Mouse (Mus musculus): ENCODE results near the gene Rfc2. TPM values are rescaled to one million over a fixed set of nuclear protein-coding genes. Genes with fewer than 3 reads are reported as not detected.

Rfc2 gene
- polyA plus RNA-seq (2015; fragmentation: Nextera tagmentation; extraction: Ambion mirVana) = 292 and 299 TPM in 2 replicates

DNA sequence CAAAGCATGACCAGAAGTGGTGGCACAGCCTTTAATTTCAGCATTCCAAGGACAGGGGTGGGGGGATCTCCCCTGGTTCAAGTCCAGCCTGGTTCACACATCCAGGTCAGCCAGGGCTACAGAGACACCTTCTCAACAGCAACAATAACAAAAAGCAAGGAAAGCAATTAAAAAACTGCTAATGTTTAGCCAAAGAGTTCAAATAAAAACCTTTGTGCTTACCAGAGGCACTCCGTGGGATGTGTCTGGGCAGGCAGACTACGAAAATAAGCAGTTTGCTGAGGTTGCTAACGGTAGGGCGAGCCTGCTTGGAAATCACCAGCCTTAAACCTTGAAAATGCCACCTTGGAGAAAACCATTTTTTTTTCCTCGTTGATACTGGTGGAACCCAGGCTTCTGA is at the start of gene Rfc2:
TSS of gene Rfc2 (plus strand) at position 221 of the 400 bp plus-strand sequence.
- H3K4me1 ChIP-seq = peaks cover 13% of the 10 kb centered on the region
- no peaks in the 10 kb centered on the region for H3K27me3 ChIP-seq
- no peak for ATAC-seq (replicated peaks; ENCODE audit: low FRiP score)
- H3K27ac ChIP-seq = peak within 1 kb of the TSS; percentile 2
- H3K36me3 ChIP-seq = no peaks in the 10 kb centered on the region
- H3K9ac ChIP-seq = 0 out of 2 replicates have a peak within 1 kb of the TSS, but pooled peaks have one; percentile 2
- WGBS = 57% methylated on average over 5 of the region's 5 CpGs
- H3K4me3 ChIP-seq (replicated peaks) = 0 out of 2 replicates have a peak within 1 kb of the TSS, but pooled peaks have one; percentile 78
- H3K9me3 ChIP-seq (replicated peaks) = no peaks in the 10 kb centered on the region
- no peak within 1 kb of the TSS for H3K4me2 ChIP-seq

DNA sequence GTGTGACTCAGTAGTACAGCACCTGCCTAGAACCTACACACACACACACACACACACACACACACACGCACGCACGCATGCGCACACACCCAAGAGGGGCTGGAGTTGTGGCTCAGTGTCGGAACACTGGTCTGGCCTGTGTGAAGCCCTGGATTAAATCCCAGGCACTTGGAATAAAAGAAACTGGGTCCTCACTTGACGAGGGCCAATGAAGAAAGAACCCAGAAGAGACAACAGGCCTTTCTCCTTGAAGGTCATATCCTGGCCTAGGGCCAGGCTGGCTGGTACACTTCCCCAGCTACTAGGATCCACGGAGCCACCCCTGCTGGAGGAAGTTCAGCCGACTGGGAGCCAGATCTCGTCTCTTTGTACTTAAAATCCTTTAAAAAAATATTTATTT is 49.6 kb upstream of the Rfc2 start:
- Histone ChIP-seq H3K27me3 (no peaks in the 10 kb centered on the region), H3K4me1 (0 out of 2 replicates have a peak, but pooled peaks cover 3% of the 10 kb centered on the region), H3K36me3 (peaks cover 45% of the 10 kb centered on the region), H3K4me3 (replicated peaks) (no peak overlapping the region), H3K4me2 (no peak overlapping the region), H3K9me3 (replicated peaks) (no peaks in the 10 kb centered on the region), H3K9ac (no peak overlapping the region), H3K27ac (no peak overlapping the region)
- ATAC-seq (replicated peaks; ENCODE audit: low FRiP score) = no peak
- 83% methylated on average over 9 of the region's 9 CpGs for WGBS

DNA sequence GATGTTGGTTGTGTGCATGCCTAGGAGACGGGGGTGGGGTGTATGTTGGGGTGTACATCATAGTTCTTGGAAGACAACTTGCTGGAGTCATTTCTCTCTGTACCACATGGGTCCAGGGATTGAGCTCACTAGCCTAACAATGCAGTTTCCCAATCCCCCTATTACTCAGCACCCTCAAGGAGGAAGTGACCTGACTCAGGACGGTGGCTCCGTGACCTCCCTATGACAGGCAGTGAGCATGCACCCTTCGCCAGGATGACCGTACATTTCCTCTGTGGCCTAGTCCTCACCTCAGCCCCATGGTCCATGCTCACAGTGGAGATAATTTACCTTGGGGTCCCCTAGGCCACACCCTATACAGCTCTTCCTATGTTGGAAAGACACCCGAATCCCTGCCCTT is 48.7 kb upstream of the Rfc2 start:
- no peak overlapping the region for H3K4me3 ChIP-seq (replicated peaks)
- no peak overlapping the region for H3K9ac ChIP-seq
- H3K4me2 ChIP-seq = no peak overlapping the region
- H3K4me1 ChIP-seq = 0 out of 2 replicates have a peak, but pooled peaks cover 3% of the 10 kb centered on the region
- no peaks in the 10 kb centered on the region for H3K27me3 ChIP-seq
- H3K9me3 ChIP-seq (replicated peaks) = no peaks in the 10 kb centered on the region
- no peak for ATAC-seq (replicated peaks; ENCODE audit: low FRiP score)
- 92% methylated on average over 6 of the region's 6 CpGs for WGBS
- H3K36me3 ChIP-seq = peaks cover 48% of the 10 kb centered on the region
- no peak overlapping the region for H3K27ac ChIP-seq

DNA sequence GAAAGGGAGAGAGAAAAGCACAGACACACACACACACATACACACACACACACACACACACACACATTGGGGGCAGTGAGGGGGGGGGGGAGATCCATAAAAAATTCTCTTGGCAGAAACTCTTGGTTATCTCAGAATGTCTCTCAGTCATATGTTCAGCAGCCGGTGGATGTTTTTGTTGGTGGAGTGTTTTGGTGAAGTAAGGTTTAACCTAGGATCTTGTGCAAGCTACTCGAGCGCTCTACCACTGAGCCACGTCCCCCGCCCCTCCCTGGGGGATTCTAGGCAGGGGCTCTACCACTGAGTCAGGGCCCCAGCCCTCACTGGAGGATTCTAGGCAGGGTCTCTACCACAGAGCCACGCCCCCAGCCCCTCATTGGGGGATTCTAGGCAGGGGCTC is 45.1 kb upstream of the Rfc2 start:
- H3K27ac ChIP-seq = no peak overlapping the region
- H3K9me3 ChIP-seq (replicated peaks) = no peaks in the 10 kb centered on the region
- H3K36me3 ChIP-seq = peaks cover 52% of the 10 kb centered on the region
- H3K27me3 ChIP-seq = no peaks in the 10 kb centered on the region
- no peak overlapping the region for H3K4me3 ChIP-seq (replicated peaks)
- no peak overlapping the region for H3K9ac ChIP-seq
- 81% methylated on average over 6 of the region's 6 CpGs for WGBS
- no peak overlapping the region for H3K4me2 ChIP-seq
- H3K4me1 ChIP-seq = peaks cover 20% of the 10 kb centered on the region
- ATAC-seq (replicated peaks; ENCODE audit: low FRiP score) = no peak

DNA sequence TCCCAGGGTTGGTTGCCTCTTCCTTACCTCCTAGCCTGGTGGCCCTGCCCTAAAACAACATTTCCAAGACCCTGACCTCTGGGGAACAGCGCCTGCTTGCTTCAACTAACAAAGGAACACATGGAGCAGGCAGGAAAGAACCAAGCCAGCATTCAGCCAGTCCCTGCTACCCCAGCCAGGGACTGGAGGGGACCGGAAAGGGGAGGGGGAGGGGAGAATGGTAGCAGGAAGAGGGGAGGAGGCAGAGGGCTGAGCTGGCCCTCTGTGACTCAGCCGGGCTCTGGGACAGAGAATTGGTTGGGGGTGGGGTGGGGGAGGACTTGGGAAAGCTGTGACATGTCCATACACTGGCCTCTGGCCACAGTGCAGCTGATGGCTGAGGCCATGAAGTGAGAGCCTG is 41.3 kb upstream of the Rfc2 start:
- Histone ChIP-seq H3K4me2 (0 out of 2 replicates have a peak overlapping the region, but pooled peaks have one; percentile 16), H3K4me1 (peaks cover 49% of the 10 kb centered on the region), H3K27me3 (no peaks in the 10 kb centered on the region), H3K9ac (0 out of 2 replicates have a peak overlapping the region, but pooled peaks have one; percentile 1), H3K36me3 (peaks cover 19% of the 10 kb centered on the region), H3K4me3 (replicated peaks) (no peak overlapping the region), H3K9me3 (replicated peaks) (no peaks in the 10 kb centered on the region), H3K27ac (peak overlapping the region; percentile 91)
- ATAC-seq (replicated peaks; ENCODE audit: low FRiP score) = peak; percentile 89
- 5% methylated on average over 3 of the region's 3 CpGs for WGBS

DNA sequence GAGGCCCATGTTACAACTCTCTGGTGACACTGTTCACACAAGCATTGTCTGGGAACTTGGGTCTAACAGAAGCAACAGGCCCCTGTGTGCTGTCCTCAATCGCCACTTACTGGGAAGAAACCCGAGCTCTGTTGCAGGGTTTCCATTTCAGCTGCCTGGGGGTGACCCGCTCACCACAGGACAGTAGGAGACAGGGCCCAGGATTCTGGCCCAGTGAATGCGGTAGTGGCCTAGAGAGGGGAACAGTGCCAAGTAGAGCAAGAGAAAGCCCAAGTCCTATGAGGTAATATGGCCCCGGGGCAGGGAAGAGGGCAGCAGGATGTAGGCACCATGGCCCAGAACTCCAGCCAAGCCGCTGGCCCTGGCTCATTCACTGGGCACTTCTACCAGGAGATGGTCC is 40.3 kb upstream of the Rfc2 start:
- no peak overlapping the region for H3K4me2 ChIP-seq
- H3K4me1 ChIP-seq = peaks cover 54% of the 10 kb centered on the region
- no peak for ATAC-seq (replicated peaks; ENCODE audit: low FRiP score)
- peaks cover 11% of the 10 kb centered on the region for H3K36me3 ChIP-seq
- H3K27me3 ChIP-seq = no peaks in the 10 kb centered on the region
- no peaks in the 10 kb centered on the region for H3K9me3 ChIP-seq (replicated peaks)
- H3K4me3 ChIP-seq (replicated peaks) = no peak overlapping the region
- WGBS = 68% methylated on average over 6 of the region's 6 CpGs
- H3K9ac ChIP-seq = no peak overlapping the region
- peak overlapping the region; percentile 91 for H3K27ac ChIP-seq

DNA sequence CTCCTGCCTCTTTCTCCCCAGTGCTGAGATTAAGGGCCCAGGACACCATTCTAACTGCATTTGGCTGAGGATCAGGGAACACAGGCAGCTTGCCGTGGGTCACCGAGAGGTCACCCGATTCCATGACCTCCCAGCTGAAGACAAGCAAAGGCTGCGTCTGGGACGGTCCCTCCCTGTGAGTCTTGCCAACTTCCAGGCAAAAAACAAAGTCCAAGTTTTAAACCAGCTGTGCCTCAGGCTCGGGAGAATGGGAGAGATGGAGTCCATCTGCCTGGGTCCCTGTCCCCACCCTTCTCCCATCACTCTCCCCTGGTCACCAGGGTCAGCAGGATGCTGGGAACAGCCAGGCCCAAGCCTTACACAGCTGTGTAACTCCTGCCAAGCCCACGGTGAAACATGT is 39.5 kb upstream of the Rfc2 start:
- 25% methylated on average over 7 of the region's 7 CpGs for WGBS
- peaks cover 61% of the 10 kb centered on the region for H3K4me1 ChIP-seq
- ATAC-seq (replicated peaks; ENCODE audit: low FRiP score) = peak; percentile 48

DNA sequence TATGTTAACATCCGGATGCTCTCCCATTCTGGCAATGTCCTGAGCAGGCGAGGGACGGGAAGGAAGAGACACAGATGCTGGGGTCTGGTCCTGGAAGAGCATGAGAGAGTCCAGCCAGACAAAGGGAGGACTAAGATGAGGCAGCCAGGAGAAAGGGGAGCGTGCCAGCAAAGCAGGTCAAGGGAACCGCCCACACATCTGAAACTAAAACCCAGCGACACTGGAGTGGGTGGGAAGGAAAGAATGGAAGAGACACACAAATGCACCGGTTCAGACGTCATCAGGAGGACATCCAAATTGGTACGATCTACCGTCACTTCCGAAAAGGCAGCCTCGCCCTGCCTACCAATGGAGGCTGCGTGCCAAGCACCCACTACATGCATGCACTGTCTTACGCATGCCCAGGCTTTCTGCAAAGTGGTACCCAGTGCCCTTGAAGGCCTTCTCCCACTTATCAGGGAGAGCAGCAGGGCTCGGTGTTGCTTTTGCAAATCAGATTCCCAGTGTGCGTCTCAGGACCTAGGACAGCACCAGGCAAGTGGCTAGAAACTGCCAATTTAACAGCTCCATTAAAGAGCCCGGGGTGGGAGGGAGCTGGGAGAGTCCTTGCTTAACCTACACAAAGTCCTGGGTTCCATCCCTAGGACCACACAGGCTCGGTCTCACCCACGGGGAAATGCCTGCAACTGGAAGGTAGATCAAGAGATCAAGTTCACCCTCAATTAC is 36.5 kb upstream of the Rfc2 start:
- Histone ChIP-seq H3K27ac (0 out of 2 replicates have a peak overlapping the region, but pooled peaks have one; percentile 14), H3K4me3 (replicated peaks) (no peak overlapping the region), H3K9ac (no peak overlapping the region), H3K36me3 (no peaks in the 10 kb centered on the region), H3K27me3 (no peaks in the 10 kb centered on the region), H3K4me2 (no peak overlapping the region), H3K4me1 (peaks cover 75% of the 10 kb centered on the region), H3K9me3 (replicated peaks) (no peaks in the 10 kb centered on the region)
- no peak for ATAC-seq (replicated peaks; ENCODE audit: low FRiP score)
- 51% methylated on average over 19 of the region's 19 CpGs for WGBS

More for the DNA sequence above, 39.5 kb upstream of the Rfc2 start:
- no peak overlapping the region for H3K4me3 ChIP-seq (replicated peaks)
- no peak overlapping the region for H3K9ac ChIP-seq
- H3K9me3 ChIP-seq (replicated peaks) = no peaks in the 10 kb centered on the region
- H3K4me2 ChIP-seq = no peak overlapping the region; the same call in 1 of the 2 replicates
- H3K27me3 ChIP-seq = no peaks in the 10 kb centered on the region
- peaks cover 11% of the 10 kb centered on the region for H3K36me3 ChIP-seq
- peak overlapping the region; percentile 91 for H3K27ac ChIP-seq

DNA sequence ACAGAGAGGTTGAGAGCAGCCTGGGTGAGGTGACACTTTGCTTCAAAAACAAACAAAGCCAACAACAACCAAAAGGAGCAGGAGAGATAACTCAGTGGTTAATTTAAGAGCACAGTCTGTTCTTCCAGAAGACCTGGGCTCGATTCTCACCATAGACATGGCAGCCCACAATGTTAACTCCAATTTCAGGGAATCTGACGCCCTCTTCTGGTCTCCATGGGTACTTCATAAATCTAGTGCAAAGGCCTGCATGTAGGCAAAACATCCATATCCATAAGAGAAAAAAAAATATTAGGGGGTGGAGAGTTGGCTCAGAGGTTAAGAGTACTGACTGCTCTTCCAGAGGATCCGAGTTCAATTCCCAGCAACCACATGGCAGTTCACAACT is 35.9 kb upstream of the Rfc2 start:
- H3K27me3 ChIP-seq = no peaks in the 10 kb centered on the region
- no peak for ATAC-seq (replicated peaks; ENCODE audit: low FRiP score)
- H3K36me3 ChIP-seq = no peaks in the 10 kb centered on the region
- H3K27ac ChIP-seq = no peak overlapping the region
- H3K4me3 ChIP-seq (replicated peaks) = no peak overlapping the region
- H3K4me1 ChIP-seq = peaks cover 75% of the 10 kb centered on the region
- H3K9me3 ChIP-seq (replicated peaks) = no peaks in the 10 kb centered on the region
- no peak overlapping the region for H3K9ac ChIP-seq
- H3K4me2 ChIP-seq = no peak overlapping the region
- 53% methylated on average over 3 of the region's 3 CpGs for WGBS

DNA sequence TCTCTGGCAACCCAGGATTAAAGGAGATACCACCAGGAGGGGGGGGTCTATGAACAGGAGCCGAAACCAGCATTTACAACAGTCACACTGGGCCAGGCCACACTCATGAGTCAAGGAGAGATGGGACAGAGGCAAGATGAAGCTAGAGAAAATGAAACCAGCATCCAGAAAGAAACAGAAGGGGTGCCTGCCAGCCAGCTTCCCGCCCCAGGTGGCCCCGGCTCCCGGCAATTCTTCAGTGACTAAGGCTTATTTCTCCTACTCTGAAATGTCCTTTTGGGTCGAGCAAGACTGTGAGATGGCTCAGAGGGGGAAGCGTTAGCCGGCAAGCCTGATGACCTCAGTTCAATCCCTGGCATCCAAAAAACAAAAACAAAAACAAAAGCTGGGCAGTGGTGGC is 34.4 kb upstream of the Rfc2 start:
- no peak overlapping the region for H3K4me2 ChIP-seq
- peaks cover 73% of the 10 kb centered on the region for H3K4me1 ChIP-seq
- H3K36me3 ChIP-seq = no peaks in the 10 kb centered on the region
- H3K9ac ChIP-seq = no peak overlapping the region
- 84% methylated on average over 7 of the region's 7 CpGs for WGBS
- H3K9me3 ChIP-seq (replicated peaks) = no peaks in the 10 kb centered on the region
- H3K4me3 ChIP-seq (replicated peaks) = no peak overlapping the region
- ATAC-seq (replicated peaks; ENCODE audit: low FRiP score) = no peak
- H3K27ac ChIP-seq = no peak overlapping the region
- no peaks in the 10 kb centered on the region for H3K27me3 ChIP-seq

DNA sequence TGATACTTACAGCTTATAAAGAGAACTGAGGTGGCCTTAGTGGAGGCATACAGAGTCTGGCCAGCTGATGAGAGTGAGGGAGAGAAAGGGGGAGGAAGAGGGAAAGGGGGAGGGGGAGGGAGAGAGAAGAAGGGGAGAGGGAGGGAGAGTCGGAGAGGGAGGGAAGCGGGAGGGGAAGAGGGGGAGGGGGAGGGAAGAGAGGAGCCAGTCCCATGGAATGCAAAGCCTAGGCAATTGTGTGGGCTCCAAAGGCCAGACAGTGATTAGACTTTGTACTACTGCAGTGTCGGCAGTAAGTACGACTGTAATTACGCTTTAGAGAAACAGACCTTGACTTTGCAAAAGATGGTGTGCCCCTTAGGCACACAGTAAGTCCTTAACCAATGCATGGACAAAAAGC is 32.9 kb upstream of the Rfc2 start:
- no peak for ATAC-seq (replicated peaks; ENCODE audit: low FRiP score)
- Histone ChIP-seq H3K27ac (peak overlapping the region; percentile 13; the same call in 1 of the 2 replicates), H3K4me1 (peaks cover 68% of the 10 kb centered on the region), H3K36me3 (no peaks in the 10 kb centered on the region), H3K27me3 (no peaks in the 10 kb centered on the region), H3K4me2 (no peak overlapping the region), H3K4me3 (replicated peaks) (no peak overlapping the region), H3K9me3 (replicated peaks) (no peaks in the 10 kb centered on the region), H3K9ac (no peak overlapping the region)
- WGBS = 54% methylated on average over 5 of the region's 5 CpGs

DNA sequence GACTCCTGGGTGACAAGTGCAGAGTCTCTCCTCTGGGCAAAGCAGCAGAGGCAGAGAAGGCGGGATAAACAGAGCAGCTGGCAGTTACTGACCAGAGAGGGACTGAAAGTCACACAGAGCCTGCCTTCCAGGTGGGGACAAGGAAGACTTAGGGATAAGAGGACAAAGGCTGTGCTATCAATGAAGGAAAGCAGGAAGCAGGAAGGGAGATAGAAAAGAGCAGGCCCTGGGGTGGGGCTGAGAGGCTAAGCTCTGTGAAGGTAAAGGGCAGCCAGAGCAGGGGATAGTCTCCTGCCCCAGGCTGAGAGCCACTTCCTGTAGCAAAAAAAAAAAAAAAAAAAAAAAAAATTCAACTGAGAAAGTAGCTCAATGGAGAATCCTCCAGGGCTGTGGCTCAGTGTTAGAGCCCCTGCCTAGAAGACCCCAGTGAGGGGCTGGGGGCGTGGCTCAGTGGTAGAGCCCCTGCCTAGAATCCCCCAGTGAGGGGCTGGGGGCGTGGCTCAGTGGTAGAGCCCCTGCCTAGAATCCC is 31.5 kb upstream of the Rfc2 start:
- Histone ChIP-seq H3K4me3 (replicated peaks) (no peak overlapping the region), H3K9me3 (replicated peaks) (no peaks in the 10 kb centered on the region), H3K4me1 (peaks cover 62% of the 10 kb centered on the region), H3K36me3 (no peaks in the 10 kb centered on the region), H3K27ac (no peak overlapping the region), H3K4me2 (peak overlapping the region; percentile 75), H3K27me3 (no peaks in the 10 kb centered on the region), H3K9ac (no peak overlapping the region)
- WGBS = 86% methylated on average over 3 of the region's 3 CpGs
- no peak for ATAC-seq (replicated peaks; ENCODE audit: low FRiP score)

Measured in kidney, embryonic 15.5 days (tissue).